ENCODE assay signal across 28 mouse cellular contexts in the genomic region with DNA sequence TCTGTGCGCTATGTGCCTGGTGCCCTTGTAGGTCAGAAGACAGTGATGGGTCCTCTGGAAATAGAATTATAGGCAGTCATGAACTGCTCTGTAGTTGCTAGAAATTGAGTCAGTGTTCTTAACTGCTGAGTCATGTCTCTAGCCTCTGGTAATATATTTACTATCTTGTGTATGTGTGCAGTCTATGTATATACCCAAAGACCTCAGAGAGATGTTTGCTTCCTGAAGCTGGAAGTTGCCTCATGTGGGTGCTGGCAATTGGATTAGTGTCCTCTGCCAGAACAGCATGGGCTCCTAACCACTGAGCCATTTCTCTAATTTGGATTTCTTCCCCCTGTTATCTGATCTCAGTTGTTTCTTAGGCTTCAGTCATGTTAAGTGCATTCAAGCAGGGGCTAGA. TPM values are rescaled to one million over a fixed set of nuclear protein-coding genes. Genes with fewer than 3 reads are reported as not detected.
DNase-seq lines count a peak whose midpoint lies in the region; ATAC-seq and TF ChIP-seq lines count a peak whose summit lies in the region.
"Had no signal": no experiment of that assay in that cellular context is flagged by ENCODE, and none has a peak within 500 bp of the region (broad histone marks: within the 10 kb centered on the region; RNA-seq: fewer than 3 reads in every experiment).

No protein-coding gene starts in this region.

- no peak overlapping the region for H3K4me3 ChIP-seq in liver, embryonic 12.5 days
- no peak overlapping the region for H3K4me3 ChIP-seq in liver, embryonic 11.5 days (ENCODE audit: low read depth, low read length)
- no peak overlapping the region for H3K4me3 ChIP-seq in MEL (ENCODE audit: control insufficient read depth in 1 of 2, insufficient read depth in 1 of 2, low read depth in 2 of 2, low read length in 2 of 2)
- no peak overlapping the region for H3K4me3 ChIP-seq in liver, embryonic 15.5 days (replicated peaks)
- H3K4me3 ChIP-seq in stomach, postnatal 0 days (ENCODE audit: low read depth, low read length) = no peak overlapping the region
- H3K4me3 ChIP-seq: forebrain, embryonic 13.5 days; heart, embryonic 10.5 days; heart, embryonic 15.5 days; hindbrain, embryonic 13.5 days; limb, embryonic 10.5 days; limb, embryonic 15.5 days; lung, embryonic 15.5 days; midbrain, embryonic 13.5 days had no signal

- H3K27me3 ChIP-seq in liver, embryonic 12.5 days (replicated peaks) = no peaks in the 10 kb centered on the region
- no peaks in the 10 kb centered on the region for H3K27me3 ChIP-seq in liver, embryonic 11.5 days (replicated peaks; ENCODE audit: control insufficient read depth, insufficient read depth, low read length)
- H3K27me3 ChIP-seq in MEL (ENCODE audit: control insufficient read depth in 1 of 2, insufficient read depth in 2 of 2, low read length in 2 of 2) = no peaks in the 10 kb centered on the region
- no peaks in the 10 kb centered on the region for H3K27me3 ChIP-seq in liver, embryonic 15.5 days
- no peaks in the 10 kb centered on the region for H3K27me3 ChIP-seq in stomach, postnatal 0 days (ENCODE audit: control insufficient read depth, insufficient read depth, low read length)
- H3K27me3 ChIP-seq: forebrain, embryonic 13.5 days; heart, embryonic 15.5 days; hindbrain, embryonic 13.5 days; limb, embryonic 15.5 days; lung, embryonic 15.5 days; midbrain, embryonic 13.5 days had no signal

- WGBS in liver, embryonic 12.5 days (ENCODE audit: insufficient replicate concordance) = 95% methylated on average over 1 of the region's 1 CpGs
- 93% methylated on average over 1 of the region's 1 CpGs for WGBS in liver, embryonic 11.5 days
- 92% methylated on average over 1 of the region's 1 CpGs for WGBS in liver, embryonic 15.5 days (ENCODE audit: insufficient replicate concordance)
- 87% methylated on average over 1 of the region's 1 CpGs for WGBS in stomach, postnatal 0 days

- no peak for DNase-seq in liver, embryonic 11.5 days (ENCODE audit: low spot score)
- DNase-seq in MEL (ENCODE audit: low read depth, low spot score) = peak; percentile 78
- DNase-seq in stomach, postnatal 0 days (ENCODE audit: low spot score) = no peak
- no peak for DNase-seq in heart, adult 11 months
- DNase-seq in thymus, postnatal 4 days = no peak
- DNase-seq: adrenal gland, postnatal 25 days; cerebellum, postnatal 10 days; gastrocnemius, postnatal 14 days; heart, postnatal 36 days; kidney, adult 8-10 months; layer of hippocampus, postnatal 36 days; right cerebral cortex, postnatal 14 days; thymus, adult 18-20 months; thymus, postnatal 25 days had no signal

- no peak for TF ChIP-seq RAD21 in MEL (IDR thresholded peaks at IDR 0.05; ENCODE audit: low read depth, low read length)

- peak overlapping the region; percentile 98 for H3K27ac ChIP-seq in liver, embryonic 12.5 days
- no peak overlapping the region for H3K27ac ChIP-seq in liver, embryonic 11.5 days (ENCODE audit: low read depth, low read length)
- H3K27ac ChIP-seq in MEL (ENCODE audit: control insufficient read depth, low read depth, low read length) = peak overlapping the region; percentile 89
- H3K27ac ChIP-seq in liver, embryonic 15.5 days (replicated peaks) = peak overlapping the region; percentile 76
- no peak overlapping the region for H3K27ac ChIP-seq in stomach, postnatal 0 days (replicated peaks)
- H3K27ac ChIP-seq: forebrain, embryonic 13.5 days; heart, embryonic 10.5 days; heart, embryonic 15.5 days; hindbrain, embryonic 13.5 days; kidney, postnatal 0 days; limb, embryonic 10.5 days; limb, embryonic 15.5 days; lung, embryonic 15.5 days; midbrain, embryonic 13.5 days had no signal

- no peak for TF ChIP-seq CTCF in MEL (IDR thresholded peaks at IDR 0.05 in 2 of 3, conservative IDR thresholded peaks at IDR 0.05 in 1 of 3; ENCODE audit: control insufficient read depth in 1 of 3, insufficient read depth in 1 of 3, low read depth in 2 of 3, low read length in 3 of 3, poor library complexity in 1 of 3, severe bottlenecking in 1 of 3)
- TF ChIP-seq CTCF in stomach, postnatal 0 days (IDR thresholded peaks at IDR 0.05; ENCODE audit: low read depth) = no peak

- H3K4me2 ChIP-seq in liver, embryonic 12.5 days = no peak overlapping the region
- H3K4me2 ChIP-seq in liver, embryonic 11.5 days = no peak overlapping the region
- no peak overlapping the region for H3K4me2 ChIP-seq in liver, embryonic 15.5 days
- no peak overlapping the region for H3K4me2 ChIP-seq in stomach, postnatal 0 days (replicated peaks; ENCODE audit: low read depth)
- H3K4me2 ChIP-seq: forebrain, embryonic 13.5 days; heart, embryonic 15.5 days; hindbrain, embryonic 13.5 days; limb, embryonic 15.5 days; lung, embryonic 15.5 days; midbrain, embryonic 13.5 days had no signal

- H3K36me3 ChIP-seq in liver, embryonic 12.5 days = peaks cover 81% of the 10 kb centered on the region
- H3K36me3 ChIP-seq in liver, embryonic 11.5 days (ENCODE audit: control insufficient read depth, insufficient read depth, low read length) = peaks cover 55% of the 10 kb centered on the region
- H3K36me3 ChIP-seq in MEL (ENCODE audit: control insufficient read depth in 1 of 2, insufficient read depth in 2 of 2, low read length in 2 of 2) = peaks cover 34 to 40% of the 10 kb centered on the region in 2 experiments
- peaks cover 79% of the 10 kb centered on the region for H3K36me3 ChIP-seq in liver, embryonic 15.5 days (replicated peaks)
- H3K36me3 ChIP-seq in stomach, postnatal 0 days (ENCODE audit: control insufficient read depth, insufficient read depth, low read length) = 0 out of 2 replicates have a peak, but pooled peaks cover 3% of the 10 kb centered on the region

- peak overlapping the region; percentile 25; the same call in 1 of the 2 replicates for H3K9ac ChIP-seq in liver, embryonic 12.5 days
- H3K9ac ChIP-seq in liver, embryonic 11.5 days (ENCODE audit: low read depth, low read length) = no peak overlapping the region
- peak overlapping the region; percentile 43 for H3K9ac ChIP-seq in MEL (ENCODE audit: control insufficient read depth, low read depth, low read length, poor library complexity, severe bottlenecking)
- no peak overlapping the region for H3K9ac ChIP-seq in liver, embryonic 15.5 days
- H3K9ac ChIP-seq in stomach, postnatal 0 days (ENCODE audit: low read length) = no peak overlapping the region
- H3K9ac ChIP-seq: forebrain, embryonic 13.5 days; heart, embryonic 15.5 days; hindbrain, embryonic 13.5 days; limb, embryonic 15.5 days; lung, embryonic 15.5 days; midbrain, embryonic 13.5 days had no signal

- TF ChIP-seq POLR2A in MEL (IDR thresholded peaks at IDR 0.05; ENCODE audit: control insufficient read depth in 1 of 2, insufficient read depth in 1 of 2, low read depth in 1 of 2, low read length in 2 of 2, poor library complexity in 1 of 2) = no peak

- H3K9me3 ChIP-seq in liver, embryonic 12.5 days (replicated peaks) = no peaks in the 10 kb centered on the region
- H3K9me3 ChIP-seq in liver, embryonic 11.5 days (ENCODE audit: control insufficient read depth, low read length) = no peaks in the 10 kb centered on the region
- H3K9me3 ChIP-seq in MEL (replicated peaks; ENCODE audit: insufficient read depth, low read length) = no peaks in the 10 kb centered on the region
- no peaks in the 10 kb centered on the region for H3K9me3 ChIP-seq in liver, embryonic 15.5 days (replicated peaks)
- no peaks in the 10 kb centered on the region for H3K9me3 ChIP-seq in stomach, postnatal 0 days (ENCODE audit: control insufficient read depth, low read length)
- H3K9me3 ChIP-seq: forebrain, embryonic 13.5 days; G1E; heart, embryonic 10.5 days; heart, embryonic 15.5 days; hindbrain, embryonic 13.5 days; limb, embryonic 10.5 days; limb, embryonic 15.5 days; lung, embryonic 15.5 days; midbrain, embryonic 13.5 days had no signal

- peaks cover 11% of the 10 kb centered on the region for H3K79me2 ChIP-seq in MEL (ENCODE audit: control insufficient read depth, insufficient read depth, low read length, poor library complexity)

- TF ChIP-seq EP300 in MEL (IDR thresholded peaks at IDR 0.05; ENCODE audit: low read depth in 1 of 2, low read length in 2 of 2) = peak; percentile 12 to 48; a peak in 2 of 4 replicates
- no peak for TF ChIP-seq EP300 in stomach, postnatal 0 days (optimal IDR thresholded peaks at IDR 0.05)

- H3K4me1 ChIP-seq in liver, embryonic 12.5 days = peaks cover 45% of the 10 kb centered on the region
- H3K4me1 ChIP-seq in liver, embryonic 11.5 days (replicated peaks; ENCODE audit: control insufficient read depth, insufficient read depth, low read length) = peaks cover 19% of the 10 kb centered on the region
- peaks cover 28 to 36% of the 10 kb centered on the region in 2 experiments for H3K4me1 ChIP-seq in MEL (ENCODE audit: control insufficient read depth in 1 of 2, insufficient read depth in 2 of 2, low read length in 2 of 2)
- peaks cover 49% of the 10 kb centered on the region for H3K4me1 ChIP-seq in liver, embryonic 15.5 days (replicated peaks)
- H3K4me1 ChIP-seq in stomach, postnatal 0 days (replicated peaks; ENCODE audit: control insufficient read depth, insufficient read depth) = peaks cover 4% of the 10 kb centered on the region; the same call in 1 of the 2 replicates

- no peak for ATAC-seq in liver, embryonic 12.5 days
- no peak for ATAC-seq in liver, embryonic 11.5 days (replicated peaks; ENCODE audit: low FRiP score)
- ATAC-seq in liver, embryonic 15.5 days (ENCODE audit: insufficient read depth) = no peak
- ATAC-seq in stomach, postnatal 0 days (ENCODE audit: low FRiP score, low TSS enrichment) = no peak
- ATAC-seq: CD4-positive, CD25-positive, alpha-beta regulatory T cell, adult 4 months; forebrain, embryonic 13.5 days; intestine, embryonic 16.5 days; midbrain, embryonic 13.5 days had no signal

RNA-seq across cellular contexts. Expression of a gene that starts 3.3 kb away (rescaled TPM):
- 104 and 107 TPM in 2 replicates for polyA plus RNA-seq in liver, embryonic 12.5 days (2016; fragmentation: Nextera tagmentation; extraction: Ambion mirVana)
- 90.8 and 98.8 TPM in 2 replicates for polyA plus RNA-seq in liver, embryonic 11.5 days (2014; fragmentation: Nextera tagmentation; extraction: Ambion mirVana)
- 231 and 234 TPM in 2 replicates for total RNA-seq in MEL (2012; rRNA removed)
- 100 to 1,000 TPM in 1 of 2 experiments, not detected in 1; 540 TPM for polyA plus RNA-seq in MEL (2012; ENCODE audit: insufficient read depth in 1 of 2, insufficient read length in 2 of 2, low read depth in 1 of 2, low replicate concordance in 2 of 2, missing spikeins in 1 of 2)
- polyA plus RNA-seq in liver, embryonic 15.5 days (2015; fragmentation: Nextera tagmentation; extraction: Ambion mirVana) = 38.1 and 45.7 TPM in 2 replicates
- polyA plus RNA-seq in stomach, postnatal 0 days (2015; fragmentation: Nextera tagmentation; extraction: Ambion mirVana) = 21.3 and 25.5 TPM in 2 replicates

RNA-seq across cellular contexts. Expression of a gene that starts 9.2 kb away (rescaled TPM):
- 0.88 and 2.1 TPM in 2 replicates for polyA plus RNA-seq in liver, embryonic 12.5 days (2016; fragmentation: Nextera tagmentation; extraction: Ambion mirVana)
- polyA plus RNA-seq in liver, embryonic 11.5 days (2014; fragmentation: Nextera tagmentation; extraction: Ambion mirVana) = 4.5 and 5.4 TPM in 2 replicates
- 0.12 and 0.13 TPM in 2 replicates for total RNA-seq in MEL (2012; rRNA removed)
- polyA plus RNA-seq in MEL (2012; ENCODE audit: insufficient read depth in 1 of 2, insufficient read length in 2 of 2, low read depth in 1 of 2, low replicate concordance in 2 of 2, missing spikeins in 1 of 2) = 1 to 10 TPM in 1 of 2 experiments, not detected in 1; 1.4 TPM
- polyA plus RNA-seq in liver, embryonic 15.5 days (2015; fragmentation: Nextera tagmentation; extraction: Ambion mirVana) = 0.13 and 0.56 TPM in 2 replicates
- polyA plus RNA-seq in stomach, postnatal 0 days (2015; fragmentation: Nextera tagmentation; extraction: Ambion mirVana) = 1.7 and 2.9 TPM in 2 replicates

RNA-seq across cellular contexts. Expression of a gene that starts 9.3 kb away (rescaled TPM):
- 4.1 and 8.9 TPM in 2 replicates for polyA plus RNA-seq in liver, embryonic 12.5 days (2016; fragmentation: Nextera tagmentation; extraction: Ambion mirVana)
- polyA plus RNA-seq in liver, embryonic 11.5 days (2014; fragmentation: Nextera tagmentation; extraction: Ambion mirVana) = 19.8 and 52.9 TPM in 2 replicates
- total RNA-seq in MEL (2012; rRNA removed) = 13.8 and 20.5 TPM in 2 replicates
- 10 to 100 TPM in 1 of 2 experiments, not detected in 1; 27.2 TPM for polyA plus RNA-seq in MEL (2012; ENCODE audit: insufficient read depth in 1 of 2, insufficient read length in 2 of 2, low read depth in 1 of 2, low replicate concordance in 2 of 2, missing spikeins in 1 of 2)
- polyA plus RNA-seq in liver, embryonic 15.5 days (2015; fragmentation: Nextera tagmentation; extraction: Ambion mirVana) = 3.6 and 4.0 TPM in 2 replicates
- polyA plus RNA-seq in stomach, postnatal 0 days (2015; fragmentation: Nextera tagmentation; extraction: Ambion mirVana) = 12.0 and 27.5 TPM in 2 replicates

RNA-seq across cellular contexts. Expression of a gene that starts 12.1 kb away (rescaled TPM):
- polyA plus RNA-seq in liver, embryonic 12.5 days (2016; fragmentation: Nextera tagmentation; extraction: Ambion mirVana) = 126 and 132 TPM in 2 replicates
- 152 and 170 TPM in 2 replicates for polyA plus RNA-seq in liver, embryonic 11.5 days (2014; fragmentation: Nextera tagmentation; extraction: Ambion mirVana)
- total RNA-seq in MEL (2012; rRNA removed) = 57.7 and 75.7 TPM in 2 replicates
- polyA plus RNA-seq in MEL (2012; ENCODE audit: insufficient read depth in 1 of 2, insufficient read length in 2 of 2, low read depth in 1 of 2, low replicate concordance in 2 of 2, missing spikeins in 1 of 2) = 100 to 1,000 TPM; 119 to 298 TPM
- polyA plus RNA-seq in liver, embryonic 15.5 days (2015; fragmentation: Nextera tagmentation; extraction: Ambion mirVana) = 108 and 111 TPM in 2 replicates
- 20.8 and 24.4 TPM in 2 replicates for polyA plus RNA-seq in stomach, postnatal 0 days (2015; fragmentation: Nextera tagmentation; extraction: Ambion mirVana)

RNA-seq across cellular contexts. Expression of a gene that starts 13.0 kb away (rescaled TPM):
- 60.5 and 65.1 TPM in 2 replicates for polyA plus RNA-seq in liver, embryonic 12.5 days (2016; fragmentation: Nextera tagmentation; extraction: Ambion mirVana)
- 45.6 and 75.0 TPM in 2 replicates for polyA plus RNA-seq in liver, embryonic 11.5 days (2014; fragmentation: Nextera tagmentation; extraction: Ambion mirVana)
- total RNA-seq in MEL (2012; rRNA removed) = 55.4 and 60.2 TPM in 2 replicates
- 10 to 100 TPM in 1 of 2 experiments, not detected in 1; 85.9 TPM for polyA plus RNA-seq in MEL (2012; ENCODE audit: insufficient read depth in 1 of 2, insufficient read length in 2 of 2, low read depth in 1 of 2, low replicate concordance in 2 of 2, missing spikeins in 1 of 2)
- polyA plus RNA-seq in liver, embryonic 15.5 days (2015; fragmentation: Nextera tagmentation; extraction: Ambion mirVana) = 32.8 and 39.1 TPM in 2 replicates
- polyA plus RNA-seq in stomach, postnatal 0 days (2015; fragmentation: Nextera tagmentation; extraction: Ambion mirVana) = 8.7 and 25.1 TPM in 2 replicates

Comparison
In these comparisons a context has a peak if more than half of its experiments do, and no peak if none do; other contexts are left out.
1. H3K27ac ChIP-seq: peak in liver, embryonic 12.5 days (single experiment), MEL (single experiment) and liver, embryonic 15.5 days (single experiment); none in liver, embryonic 11.5 days (single experiment) and stomach, postnatal 0 days (single experiment).
2. H3K9ac ChIP-seq: peak in liver, embryonic 12.5 days (single experiment) and MEL (single experiment); none in liver, embryonic 11.5 days (single experiment), liver, embryonic 15.5 days (single experiment) and stomach, postnatal 0 days (single experiment).